Mouse (Mus musculus) embryonic facial prominence, embryonic 10.5 days (tissue): ENCODE results near the gene Spem1. TPM values are rescaled to one million over a fixed set of nuclear protein-coding genes. Genes with fewer than 3 reads are reported as not detected.

Experiments used
- DNase-seq: peaks from one replicate; pipeline ENCODE4 v3.0.0-alpha.2; 2017; ENCODE audit warnings: low spot score
- H3K27ac ChIP-seq: fragments of 300-500 bp; sonication (generic); replicated peaks from 2 replicates; pipeline ENCODE4 v1.5.1; 2016; ENCODE audit warnings: mild to moderate bottlenecking
- H3K27me3 ChIP-seq: fragments of 300-500 bp; sonication (generic); replicated peaks from 2 replicates; pipeline ENCODE4 v1.6.1; 2016; ENCODE audit warnings: low read depth, mild to moderate bottlenecking; ENCODE audit not compliant: poor library complexity, severe bottlenecking
- H3K36me3 ChIP-seq: fragments of 300-500 bp; sonication (generic); replicated peaks from 2 replicates; pipeline ENCODE4 v1.6.1; 2016; ENCODE audit warnings: mild to moderate bottlenecking, moderate library complexity
- H3K4me1 ChIP-seq: fragments of 300-500 bp; sonication (generic); 2 replicates; pipeline ENCODE4 v1.6.1; 2016
- H3K4me3 ChIP-seq: fragments of 300-500 bp; sonication (generic); 2 replicates; pipeline ENCODE4 v1.5.1; 2016; ENCODE audit warnings: mild to moderate bottlenecking, moderate library complexity
- H3K9me3 ChIP-seq: fragments of 300-500 bp; sonication (generic); 2 replicates; pipeline ENCODE4 v1.6.1; 2016; ENCODE audit warnings: mild to moderate bottlenecking
- WGBS: fragments of 180-500 bp; shearing (Covaris S2); methylation state at CpG from one replicate; pipeline ENCODE4 v1.1.7; 2016; 5-methylcytosine and 5-hydroxymethylcytosine counted together
- polyA plus RNA-seq: library from polyadenylated mRNA; unstranded; fragments of >200 nt; fragmentation: Nextera tagmentation; extraction: Ambion mirVana; gene quantifications from 2 replicates; pipeline ENCODE4 v1.2.1, GENCODE M21; 2016

Spem1 gene
- polyA plus RNA-seq, 1 experiment from 2014 or later: 0.14 TPM

DNA sequence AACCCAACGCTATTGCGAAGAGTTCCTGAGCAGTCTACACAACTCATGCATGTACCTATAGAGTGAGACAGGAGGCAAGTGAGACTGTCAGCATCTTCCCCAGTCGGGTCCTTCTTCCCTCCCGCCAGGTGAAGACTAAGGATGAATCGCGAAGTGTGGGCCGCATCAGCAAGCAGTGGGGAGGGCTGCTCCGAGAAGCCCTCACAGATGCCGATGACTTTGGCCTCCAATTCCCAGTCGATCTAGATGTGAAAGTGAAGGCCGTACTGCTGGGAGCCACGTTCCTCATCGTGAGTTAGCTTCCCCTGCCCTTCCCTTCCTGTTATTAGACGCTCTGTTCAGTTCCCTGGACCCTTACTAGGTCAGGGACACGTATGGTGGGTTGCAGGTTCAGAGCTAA, 27.9 kb upstream of the Spem1 start:
- no peak for DNase-seq
- peaks cover 57% of the 10 kb centered on the region for H3K36me3 ChIP-seq
- no peak overlapping the region for H3K27ac ChIP-seq
- H3K27me3 ChIP-seq: no peaks in the 10 kb centered on the region
- no peaks in the 10 kb centered on the region for H3K9me3 ChIP-seq
- H3K4me1 ChIP-seq: peaks cover 46% of the 10 kb centered on the region
- 93% methylated on average over 15 of the region's 15 CpGs for WGBS
- no peak overlapping the region for H3K4me3 ChIP-seq

DNA sequence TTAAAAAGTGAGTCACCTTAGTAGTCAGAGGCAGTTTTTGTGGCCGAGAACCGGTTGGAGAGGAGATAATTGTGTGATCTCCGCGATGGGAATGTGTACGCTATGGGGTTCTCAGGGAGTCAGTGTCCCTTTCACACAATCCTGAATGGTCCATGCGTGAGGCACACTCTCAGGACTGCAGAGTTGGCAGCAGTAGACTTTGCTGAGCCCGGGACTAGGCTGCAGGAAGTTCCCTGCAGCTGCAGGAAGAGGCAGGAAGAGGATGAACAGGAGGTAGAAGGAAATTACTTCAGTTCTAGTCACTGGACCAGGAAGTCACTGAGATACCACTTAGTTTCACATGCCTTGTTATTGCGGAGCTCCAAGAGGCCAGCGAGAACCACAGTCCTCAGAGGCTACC, 27.1 kb upstream of the Spem1 start:
- 93% methylated on average over 9 of the region's 9 CpGs for WGBS
- Histone ChIP-seq H3K4me1 (peaks cover 46% of the 10 kb centered on the region), H3K27me3 (no peaks in the 10 kb centered on the region), H3K27ac (no peak overlapping the region), H3K36me3 (peaks cover 57% of the 10 kb centered on the region), H3K9me3 (no peaks in the 10 kb centered on the region), H3K4me3 (peak overlapping the region; percentile 21; the same call in 1 of the 2 replicates)
- DNase-seq: no peak

DNA sequence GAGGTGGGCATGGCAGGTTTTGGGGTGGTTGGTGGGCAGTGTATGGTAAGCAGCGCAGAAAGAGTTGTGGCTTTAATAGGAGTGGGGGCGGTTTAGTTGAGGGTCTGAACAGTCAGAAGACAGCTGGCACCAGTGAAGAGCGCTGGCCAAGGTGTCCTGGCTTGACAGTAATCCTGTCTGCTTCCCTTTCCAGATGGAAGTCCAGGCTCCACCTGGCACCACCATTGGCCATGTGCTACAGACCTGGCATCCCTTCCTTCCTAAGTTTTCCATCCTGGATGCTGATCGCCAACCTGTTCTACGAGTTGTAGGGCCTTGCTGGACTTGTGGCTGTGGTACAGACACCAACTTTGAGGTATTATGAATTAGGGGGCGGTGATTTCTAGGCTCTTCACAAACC, 26.0 kb upstream of the Spem1 start:
- peaks cover 39% of the 10 kb centered on the region for H3K4me1 ChIP-seq
- DNase-seq: no peak
- WGBS: 92% methylated on average over 6 of the region's 6 CpGs
- H3K27me3 ChIP-seq: no peaks in the 10 kb centered on the region
- peaks cover 55% of the 10 kb centered on the region for H3K36me3 ChIP-seq
- peak overlapping the region; percentile 79 for H3K4me3 ChIP-seq
- no peaks in the 10 kb centered on the region for H3K9me3 ChIP-seq
- peak overlapping the region; percentile 94; the same call in 1 of the 2 replicates for H3K27ac ChIP-seq

DNA sequence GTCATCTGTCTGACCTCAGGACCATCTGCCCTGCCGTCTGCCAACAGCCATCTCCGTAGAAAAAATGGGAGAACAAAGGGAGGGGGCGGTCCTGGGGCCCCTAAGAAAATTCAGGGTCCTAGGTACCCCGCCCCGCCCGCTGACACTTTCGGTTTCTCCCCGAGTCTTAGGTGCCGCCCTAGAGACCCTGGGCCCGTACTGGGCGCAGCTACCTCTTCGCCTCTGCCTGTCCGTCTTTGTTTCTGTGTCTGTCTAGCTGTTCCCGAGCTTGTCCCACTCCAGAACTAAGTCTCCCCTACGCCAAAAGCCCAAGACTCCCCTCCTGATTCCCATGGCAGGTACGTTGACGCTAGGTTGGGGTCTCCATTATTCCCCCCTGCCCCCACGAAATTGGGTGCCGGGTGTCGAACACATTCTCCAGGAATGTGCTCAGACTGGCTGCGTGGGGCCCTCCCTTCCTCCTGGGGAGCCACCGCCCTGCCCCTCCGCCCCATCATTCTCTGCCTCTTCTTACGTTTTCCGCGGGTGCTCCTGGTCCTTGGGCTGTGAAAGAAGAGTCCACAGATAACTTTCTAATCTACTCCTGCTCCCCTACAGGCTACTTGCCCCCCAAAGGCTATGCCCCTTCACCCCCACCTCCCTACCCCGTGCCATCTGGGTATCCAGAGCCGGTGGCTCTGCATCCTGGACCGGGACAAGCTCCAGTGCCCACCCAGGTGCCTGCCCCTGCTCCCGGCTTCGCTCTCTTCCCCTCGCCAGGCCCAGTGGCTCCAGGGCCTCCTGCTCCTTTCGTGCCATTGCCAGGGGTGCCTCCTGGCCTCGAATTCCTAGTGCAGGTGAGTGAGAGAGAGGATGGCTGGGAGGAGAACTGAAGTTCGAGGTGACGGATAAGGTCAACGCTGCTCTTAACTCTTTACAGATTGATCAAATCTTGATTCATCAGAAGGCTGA, 25.0 kb upstream of the Spem1 start:
- WGBS: 12% methylated on average over 37 of the region's 37 CpGs
- Histone ChIP-seq H3K27me3 (no peaks in the 10 kb centered on the region), H3K4me3 (peak overlapping the region; percentile 79), H3K27ac (peak overlapping the region; percentile 94), H3K4me1 (peaks cover 38% of the 10 kb centered on the region), H3K36me3 (peaks cover 45% of the 10 kb centered on the region), H3K9me3 (no peaks in the 10 kb centered on the region)
- peak; percentile 61 for DNase-seq

DNA sequence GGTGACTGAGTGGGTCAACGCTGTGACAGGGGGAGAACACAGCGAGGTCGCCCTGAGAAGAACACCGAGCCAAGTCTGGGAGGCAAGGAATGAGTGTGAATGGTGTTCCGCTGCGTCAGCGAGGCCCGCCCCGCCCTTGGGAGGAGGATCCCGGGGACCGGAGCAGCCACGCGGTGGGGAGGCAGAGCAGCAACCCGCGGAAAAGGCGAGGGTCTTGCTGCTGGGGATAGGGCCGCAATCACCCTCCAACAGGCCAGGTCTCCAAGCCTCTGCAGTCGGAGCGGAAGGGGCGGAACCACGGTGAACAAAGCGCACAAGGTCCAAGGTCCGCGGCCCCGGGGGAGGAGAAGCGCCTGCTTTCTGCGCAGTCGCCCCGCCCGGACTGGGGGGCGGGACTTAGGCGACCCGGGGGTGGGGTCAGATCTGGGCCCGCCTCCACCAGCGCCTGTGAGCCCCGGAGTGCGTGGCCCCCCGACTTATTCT, 24.3 kb upstream of the Spem1 start, which contains the start of gene Plscr3:
Plscr3 (plus strand) TSS at position 179 of the 483 bp plus-strand sequence.
- no peaks in the 10 kb centered on the region for H3K9me3 ChIP-seq
- H3K27me3 ChIP-seq: no peaks in the 10 kb centered on the region
- H3K4me1 ChIP-seq: peaks cover 38% of the 10 kb centered on the region
- DNase-seq: peak; percentile 97
- under 1% methylated on average over 38 of the region's 38 CpGs for WGBS
- peak within 1 kb of the TSS; percentile 79 for H3K4me3 ChIP-seq
- H3K27ac ChIP-seq: peak within 1 kb of the TSS; percentile 94
- H3K36me3 ChIP-seq: peaks cover 37% of the 10 kb centered on the region

DNA sequence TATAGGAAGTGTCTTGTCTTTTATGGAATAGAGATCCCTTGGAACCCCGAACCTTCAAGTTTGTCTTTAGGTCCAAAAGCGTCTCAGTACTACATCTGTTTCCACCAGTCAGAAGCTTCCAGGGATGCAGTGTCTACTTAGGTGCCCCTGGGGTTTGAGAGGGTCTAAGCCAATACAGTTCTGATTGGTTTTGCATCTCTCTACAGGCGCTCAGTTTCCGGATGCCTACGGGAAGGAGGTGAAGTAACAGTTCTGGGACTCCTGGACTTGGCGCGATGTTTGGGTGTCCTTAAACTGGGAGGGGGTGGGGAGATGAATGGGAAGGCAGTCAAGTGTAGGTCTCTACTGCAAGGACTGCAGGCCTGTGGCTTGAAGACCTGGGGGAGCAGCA, 16.7 kb upstream of the Spem1 start:
- Histone ChIP-seq H3K4me3 (peak overlapping the region; percentile 88), H3K27me3 (peaks cover 33% of the 10 kb centered on the region), H3K4me1 (peaks cover 55% of the 10 kb centered on the region), H3K27ac (peak overlapping the region; percentile 90), H3K9me3 (no peaks in the 10 kb centered on the region), H3K36me3 (peaks cover 3% of the 10 kb centered on the region)
- DNase-seq: no peak
- WGBS: under 1% methylated on average over 7 of the region's 7 CpGs

DNA sequence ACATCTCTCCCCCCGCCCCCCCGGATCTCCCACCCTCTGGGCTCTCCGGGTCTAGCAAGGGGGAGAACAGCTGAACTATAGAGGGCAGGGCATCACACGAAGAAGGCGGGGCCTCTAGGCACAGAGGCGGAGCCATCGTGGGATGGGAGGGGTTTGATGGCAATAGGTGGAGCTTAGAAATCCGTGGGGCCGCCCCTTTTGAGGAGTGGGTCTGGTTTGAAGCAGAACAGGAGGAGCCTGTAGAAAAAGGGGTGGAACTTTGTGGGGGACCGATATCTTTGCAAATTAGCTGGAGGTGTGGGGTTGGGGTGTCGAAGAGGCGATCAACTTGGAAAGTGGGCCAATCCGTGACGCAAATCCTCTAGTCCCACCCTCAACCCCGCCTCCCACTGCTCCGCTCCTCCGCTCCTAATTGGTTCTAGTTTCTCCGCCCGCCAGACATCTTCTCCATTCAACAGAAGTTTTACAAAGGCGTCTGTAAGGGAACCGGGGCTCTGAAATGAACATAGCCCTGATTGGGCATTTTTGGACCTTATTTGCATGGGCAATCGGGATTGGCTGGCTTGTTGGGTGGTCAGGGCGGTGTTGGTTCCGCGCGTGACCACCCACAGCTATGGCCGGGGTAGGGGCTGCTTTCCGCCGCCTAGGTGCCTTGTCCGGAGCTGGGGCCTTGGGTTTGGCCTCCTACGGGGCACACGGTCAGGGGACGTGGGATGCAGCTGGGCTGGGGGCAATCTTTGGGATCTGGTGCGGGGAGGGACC, 16.2 kb upstream of the Spem1 start, which contains the start of gene Tmem256:
Tmem256 (plus strand) TSS at position 563 of the 762 bp plus-strand sequence.
- peak; percentile 96 for DNase-seq
- peak within 1 kb of the TSS; percentile 90 for H3K27ac ChIP-seq
- H3K4me1 ChIP-seq: peaks cover 58% of the 10 kb centered on the region
- no peaks in the 10 kb centered on the region for H3K9me3 ChIP-seq
- peak within 1 kb of the TSS; percentile 88 for H3K4me3 ChIP-seq
- 1% methylated on average over 34 of the region's 34 CpGs for WGBS
- H3K36me3 ChIP-seq: peaks cover 9% of the 10 kb centered on the region
- peaks cover 38% of the 10 kb centered on the region for H3K27me3 ChIP-seq

DNA sequence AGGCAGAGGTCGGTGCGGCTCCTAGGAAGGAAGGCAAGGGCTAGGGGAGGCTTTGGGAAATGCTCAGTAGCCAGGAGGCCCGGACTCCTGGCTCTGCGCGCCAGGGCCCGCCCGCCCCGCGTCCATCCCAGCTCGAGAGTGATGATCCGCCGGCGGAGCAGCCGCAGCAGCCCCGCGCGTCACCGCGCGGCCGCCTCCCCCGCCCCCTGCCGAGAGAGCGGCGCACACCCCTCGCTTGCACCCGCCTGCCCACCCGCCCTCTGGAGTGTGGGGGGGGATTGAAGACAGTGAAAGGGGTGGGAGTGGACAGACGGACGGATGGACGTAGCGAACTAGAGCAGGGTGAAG, 15.6 kb upstream of the Spem1 start, which contains the start of gene Nlgn2:
Nlgn2 (minus strand) TSS at position 181 of the 348 bp plus-strand sequence.
- under 1% methylated on average over 32 of the region's 32 CpGs for WGBS
- no peak for DNase-seq
- Histone ChIP-seq H3K4me1 (peaks cover 58% of the 10 kb centered on the region), H3K36me3 (peaks cover 15% of the 10 kb centered on the region), H3K4me3 (peak within 1 kb of the TSS; percentile 88), H3K9me3 (no peaks in the 10 kb centered on the region), H3K27me3 (peaks cover 44% of the 10 kb centered on the region), H3K27ac (peak within 1 kb of the TSS; percentile 90)

DNA sequence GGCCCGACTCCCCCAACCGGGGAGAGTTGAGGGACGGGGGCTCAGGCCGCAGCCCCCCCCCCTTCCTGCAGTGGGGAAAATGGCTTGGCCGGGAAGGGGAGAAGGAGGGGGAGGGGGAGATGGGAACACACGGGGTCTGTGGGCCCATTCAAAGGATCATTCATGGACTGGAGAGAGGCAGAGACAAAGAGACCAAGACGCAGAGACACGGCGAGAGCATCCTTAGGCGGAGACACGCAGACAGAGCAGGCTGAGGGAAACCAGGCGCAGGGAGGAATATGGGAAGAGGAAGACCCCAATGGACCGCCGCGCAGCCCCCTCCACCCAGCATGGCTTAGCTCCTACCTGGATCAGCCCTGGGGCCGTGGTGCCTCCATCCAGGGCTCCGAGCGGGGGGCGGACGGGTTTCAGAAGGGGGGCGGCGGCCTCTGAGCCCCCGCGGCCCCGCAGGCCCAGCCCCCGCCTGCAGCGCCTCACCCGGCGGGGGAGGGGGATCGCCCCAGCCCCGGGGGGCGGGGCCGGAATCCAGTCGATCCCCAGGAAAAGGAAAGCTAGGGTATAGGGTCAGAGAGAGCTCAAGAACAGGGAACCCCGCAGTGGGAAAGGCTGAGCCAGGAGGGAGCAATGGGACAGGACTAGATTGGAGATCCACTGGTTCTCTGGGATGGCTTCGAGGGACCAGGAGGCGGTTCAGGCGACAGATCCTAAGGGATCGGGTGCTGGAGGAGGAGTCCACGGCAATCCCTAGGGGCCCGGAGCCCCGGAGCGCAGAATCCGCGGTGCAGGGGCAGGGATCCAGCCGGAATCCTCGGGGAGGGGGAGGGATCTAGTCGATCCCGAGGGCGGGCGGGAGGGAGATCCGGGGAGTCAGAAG, 15.0 kb upstream of the Spem1 start:
- H3K9me3 ChIP-seq: no peaks in the 10 kb centered on the region
- peaks cover 49% of the 10 kb centered on the region for H3K27me3 ChIP-seq
- peak overlapping the region; percentile 90 for H3K27ac ChIP-seq
- peaks cover 58% of the 10 kb centered on the region for H3K4me1 ChIP-seq
- WGBS: 1% methylated on average over 51 of the region's 52 CpGs
- DNase-seq: peak; percentile 73
- H3K4me3 ChIP-seq: peak overlapping the region; percentile 88
- peaks cover 21% of the 10 kb centered on the region for H3K36me3 ChIP-seq

DNA sequence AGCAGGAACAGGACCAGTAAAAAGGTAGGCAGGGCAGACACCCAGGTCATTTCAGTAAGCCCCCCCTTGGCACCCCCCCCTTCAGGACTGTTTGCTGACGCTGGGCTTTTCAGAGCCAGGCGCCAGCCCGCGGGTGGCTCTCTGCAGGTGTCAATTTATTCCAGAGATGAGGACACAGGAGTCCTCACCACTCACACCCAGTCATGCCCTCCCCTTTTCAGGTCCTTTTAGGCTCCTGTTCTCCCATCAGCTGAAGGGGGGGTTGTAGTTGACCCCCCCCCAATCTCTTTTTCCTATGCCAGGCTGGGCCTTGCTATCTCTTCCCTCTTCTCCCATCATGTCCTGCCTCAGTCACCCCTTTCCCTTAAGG, 14.0 kb upstream of the Spem1 start:
- DNase-seq: no peak
- Histone ChIP-seq H3K4me3 (peak overlapping the region; percentile 88), H3K9me3 (no peaks in the 10 kb centered on the region), H3K27ac (peak overlapping the region; percentile 90), H3K27me3 (peaks cover 49% of the 10 kb centered on the region), H3K36me3 (peaks cover 31% of the 10 kb centered on the region), H3K4me1 (peaks cover 62% of the 10 kb centered on the region)
- 4% methylated on average over 4 of the region's 4 CpGs for WGBS

DNA sequence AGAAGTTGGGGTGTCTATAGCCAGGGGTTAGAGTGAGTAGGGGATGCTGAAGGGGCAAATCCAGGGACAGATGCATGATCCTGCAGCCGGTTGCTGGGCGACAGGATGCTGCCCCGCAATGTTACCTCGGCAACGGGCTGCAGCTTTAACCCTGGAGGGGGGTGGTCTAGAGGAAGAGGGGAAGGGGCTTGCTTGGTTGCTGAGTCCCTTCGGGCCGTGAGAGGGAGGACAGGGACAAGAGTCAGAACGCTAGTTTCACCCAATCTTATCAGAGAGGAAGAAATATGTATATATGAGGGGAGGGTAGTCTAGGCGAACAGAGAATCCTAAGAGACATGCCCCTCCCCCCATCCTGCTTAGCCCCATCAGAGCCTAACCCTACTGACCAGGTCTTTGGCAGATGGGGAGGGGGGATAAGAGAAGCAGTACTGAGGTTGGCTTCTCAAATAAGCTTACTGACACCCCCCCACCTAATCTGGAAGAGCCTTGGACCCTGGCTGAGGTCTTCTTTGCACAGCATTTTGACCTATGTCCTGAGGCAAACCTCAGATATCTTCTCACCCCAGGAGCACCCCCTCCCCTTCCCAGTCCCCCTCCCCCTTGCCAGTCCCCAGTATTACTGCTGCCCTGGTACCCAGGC, 13.5 kb upstream of the Spem1 start:
- Histone ChIP-seq H3K9me3 (no peaks in the 10 kb centered on the region), H3K4me1 (peaks cover 64% of the 10 kb centered on the region), H3K27me3 (peaks cover 49% of the 10 kb centered on the region), H3K4me3 (peak overlapping the region; percentile 88), H3K27ac (peak overlapping the region; percentile 90; the same call in 1 of the 2 replicates), H3K36me3 (peaks cover 34% of the 10 kb centered on the region)
- WGBS: 5% methylated on average over 9 of the region's 9 CpGs
- peak; percentile 66 for DNase-seq
